Mouse (Mus musculus): Measurements from ENCODE around the gene Lsm6. TPM values are rescaled to one million over a fixed set of nuclear protein-coding genes. Genes with fewer than 3 reads are reported as not detected.

Lsm6 gene
- total RNA-seq, 2 experiments from 2014 or later = 75.0 to 107 TPM

DNA sequence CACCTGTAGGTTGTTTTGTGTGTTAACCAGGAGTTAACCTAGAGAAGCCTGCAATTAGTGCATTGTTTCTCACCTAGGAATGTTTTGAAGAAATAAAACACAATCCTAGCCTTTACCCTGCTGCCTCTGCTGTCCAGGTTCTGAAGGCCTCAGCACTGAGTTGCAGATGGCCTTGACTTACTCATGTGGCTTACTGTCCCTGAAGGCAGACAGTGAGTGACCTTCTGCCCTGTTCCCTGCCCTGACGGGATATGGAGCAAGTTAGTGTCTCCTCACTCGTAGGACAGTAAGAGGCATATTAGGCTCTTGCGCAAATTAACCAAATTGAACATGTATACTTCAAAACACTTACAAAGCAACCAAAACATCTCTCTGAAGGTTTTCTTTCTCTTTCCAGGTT is 22.3 kb downstream of the Lsm6 start:
- Histone ChIP-seq H3K4me3 (no peak overlapping the region), H3K27ac (no peak overlapping the region)
- TF ChIP-seq CTCF (IDR thresholded peaks at IDR 0.05) = no peak
- intact Hi-C loops (cut with DNase I) = no loop called here
- DNase-seq = no peak

GRCm38 (mm10) chr8:78797985-78798384 is 23.0 kb downstream of the Lsm6 start:
- TF ChIP-seq CTCF (IDR thresholded peaks at IDR 0.05) = no peak
- H3K27ac ChIP-seq = no peak overlapping the region
- intact Hi-C loops (cut with DNase I) = no loop called here
- H3K4me3 ChIP-seq = no peak overlapping the region
- no peak for DNase-seq

- intact Hi-C loops (cut with DNase I) = no loop called here
- no peak for TF ChIP-seq CTCF (IDR thresholded peaks at IDR 0.05)
- Histone ChIP-seq H3K27ac (no peak overlapping the region), H3K4me3 (no peak overlapping the region)
- DNase-seq = no peak
Measured at GRCm38 (mm10) chr8:78793231-78793630, 27.7 kb downstream of the Lsm6 start.

GRCm38 (mm10) chr8:78776816-78777215 is 44.1 kb downstream of the Lsm6 start:
- Histone ChIP-seq H3K27ac (no peak overlapping the region), H3K4me3 (no peak overlapping the region)
- TF ChIP-seq CTCF (IDR thresholded peaks at IDR 0.05) = no peak
- no peak for DNase-seq
- intact Hi-C loops (cut with DNase I) = no loop called here

GRCm38 (mm10) chr8:78771256-78771655 is 49.7 kb downstream of the Lsm6 start:
- intact Hi-C loops (cut with DNase I) = no loop called here
- no peak for TF ChIP-seq CTCF (IDR thresholded peaks at IDR 0.05)
- Histone ChIP-seq H3K27ac (no peak overlapping the region), H3K4me3 (no peak overlapping the region)
- no peak for DNase-seq

DNA sequence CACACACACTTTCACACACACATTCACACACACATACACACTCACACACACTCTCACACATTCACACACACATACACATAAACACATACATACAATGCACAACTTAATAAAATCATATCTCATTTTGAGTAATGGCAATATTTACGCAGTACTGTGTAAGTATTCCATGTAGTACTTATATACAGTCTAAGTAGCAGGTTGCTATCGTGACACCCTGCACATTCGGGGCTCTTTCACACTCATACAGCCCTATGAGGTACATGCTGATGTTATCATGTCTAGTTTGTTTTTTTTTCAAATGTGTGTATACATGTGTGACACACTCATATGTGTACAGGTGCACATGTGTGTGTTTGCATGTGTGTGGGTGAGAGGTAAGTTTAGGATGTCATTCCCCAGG is 50.4 kb downstream of the Lsm6 start:
- no peak for TF ChIP-seq CTCF (IDR thresholded peaks at IDR 0.05)
- Histone ChIP-seq H3K27ac (no peak overlapping the region), H3K4me3 (no peak overlapping the region)
- intact Hi-C loops (cut with DNase I) = no loop called here
- DNase-seq = no peak

DNA sequence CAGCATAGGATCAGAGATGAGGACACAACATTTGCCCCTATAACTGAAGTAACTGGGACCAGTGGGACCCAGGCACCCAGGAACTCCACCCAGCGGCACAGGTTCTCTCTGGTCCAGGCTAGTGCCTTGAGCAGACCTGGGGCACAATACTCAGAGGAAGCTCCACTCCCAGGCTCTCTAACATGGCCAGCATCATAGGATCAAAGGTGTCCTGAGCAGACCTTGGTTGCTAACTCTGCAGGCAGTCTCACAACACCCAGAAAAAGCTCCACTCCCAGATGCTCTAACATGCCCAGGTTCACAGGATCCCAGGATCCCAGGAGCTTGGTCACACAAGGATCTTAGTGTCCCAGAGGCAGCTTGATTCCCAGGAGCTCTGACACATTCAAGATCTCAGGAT is 55.4 kb downstream of the Lsm6 start:
- Histone ChIP-seq H3K4me3 (no peak overlapping the region), H3K27ac (no peak overlapping the region)
- TF ChIP-seq CTCF (IDR thresholded peaks at IDR 0.05) = no peak
- intact Hi-C loops (cut with DNase I) = no loop called here
- no peak for DNase-seq

DNA sequence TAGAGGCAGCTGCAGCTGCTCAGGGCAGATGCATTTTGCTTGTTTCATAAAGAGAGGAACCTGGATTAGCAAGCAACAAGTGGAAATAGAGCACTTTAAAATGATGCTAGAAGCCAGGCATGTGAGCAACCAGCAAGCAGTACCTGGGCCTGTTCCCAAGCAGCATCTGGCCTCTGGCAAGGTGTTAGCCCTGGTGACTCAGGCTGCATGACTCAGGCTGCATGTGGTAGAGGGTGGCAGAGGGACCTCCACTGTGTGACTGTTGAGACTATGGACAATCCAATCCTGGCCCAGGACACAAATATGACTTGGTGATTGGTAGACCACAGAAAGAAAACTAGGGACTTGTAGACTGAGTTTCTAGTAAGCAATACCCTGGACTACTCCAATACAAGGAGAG is 56.0 kb downstream of the Lsm6 start:
- H3K4me3 ChIP-seq = no peak overlapping the region
- intact Hi-C loops (cut with DNase I) = no loop called here
- no peak for DNase-seq
- no peak for TF ChIP-seq CTCF (IDR thresholded peaks at IDR 0.05)
- H3K27ac ChIP-seq = no peak overlapping the region

DNA sequence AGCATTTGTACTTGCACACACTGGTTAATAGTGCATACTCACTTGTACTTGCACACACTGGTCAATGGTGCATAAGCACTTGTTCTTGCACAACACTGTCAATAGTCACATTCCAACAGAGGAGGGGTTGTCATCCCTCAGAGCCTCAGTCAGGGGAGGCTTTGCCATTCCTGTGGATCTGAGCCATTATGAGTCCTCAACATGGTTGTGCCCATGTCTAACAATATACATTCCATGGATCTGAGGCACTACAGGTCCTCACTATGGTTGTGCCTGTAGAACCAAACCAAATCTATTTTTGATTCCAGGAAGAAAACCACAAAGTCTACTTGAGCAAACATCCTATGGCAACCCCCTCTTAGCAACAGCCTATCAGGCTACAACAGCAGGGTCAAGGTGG is 61.8 kb downstream of the Lsm6 start:
- TF ChIP-seq CTCF (IDR thresholded peaks at IDR 0.05) = no peak
- no peak for DNase-seq

GRCm38 (mm10) chr8:78754986-78755385 is 66.0 kb downstream of the Lsm6 start:
- intact Hi-C loops (cut with DNase I) = no loop called here
- Histone ChIP-seq H3K4me3 (no peak overlapping the region), H3K27ac (no peak overlapping the region)
- no peak for DNase-seq
- no peak for TF ChIP-seq CTCF (IDR thresholded peaks at IDR 0.05)

More for the DNA sequence above, 61.8 kb downstream of the Lsm6 start:
- H3K27ac ChIP-seq = no peak overlapping the region
- intact Hi-C loops (cut with DNase I) = no loop called here
- H3K4me3 ChIP-seq = no peak overlapping the region

Other genes starting within 250 kb of the Lsm6 start
- gene Zfp827, start 207.3 kb upstream of the Lsm6 start, total RNA-seq (2021) = 1 to 10 TPM; 2.7 to 7.1 TPM